Mouse (Mus musculus): Measurements from ENCODE around the gene Maco1.

Maco1 gene

GRCm38 (mm10) chr4:134772805-134773674 lies 80.1 kb downstream of the Maco1 start:
- DNase-seq (ENCODE audit: low read depth, low spot score), result no peak

GRCm38 (mm10) chr4:134769891-134770290 lies 83.3 kb downstream of the Maco1 start:
- DNase-seq (ENCODE audit: low read depth, low spot score), result no peak

GRCm38 (mm10) chr4:134769081-134769811 lies 83.9 kb downstream of the Maco1 start:
- no peak for DNase-seq (ENCODE audit: low read depth, low spot score)

GRCm38 (mm10) chr4:134768226-134768888 lies 84.8 kb downstream of the Maco1 start:
- no peak for DNase-seq (ENCODE audit: low read depth, low spot score)

- DNase-seq (ENCODE audit: low read depth, low spot score), result peak; percentile 80
These were observed 85.5 kb downstream of the Maco1 start, which contains the start of gene Ldlrap1 for GRCm38 (mm10) chr4:134767426-134768225. TSS of gene Ldlrap1 (minus strand) at chr4:134768024.

GRCm38 (mm10) chr4:134766904-134767425 lies 86.2 kb downstream of the Maco1 start:
- no peak for DNase-seq (ENCODE audit: low read depth, low spot score)

GRCm38 (mm10) chr4:134766277-134766676 lies 86.9 kb downstream of the Maco1 start:
- no peak for DNase-seq (ENCODE audit: low read depth, low spot score)

GRCm38 (mm10) chr4:134764333-134764732 lies 88.8 kb downstream of the Maco1 start:
- DNase-seq (ENCODE audit: low read depth, low spot score), result peak; percentile 36

- DNase-seq (ENCODE audit: low read depth, low spot score), result no peak
These were observed 90.8 kb downstream of the Maco1 start for GRCm38 (mm10) chr4:134762360-134762759.

- DNase-seq (ENCODE audit: low read depth, low spot score), result no peak
These were observed 92.3 kb downstream of the Maco1 start for GRCm38 (mm10) chr4:134760793-134761201.

GRCm38 (mm10) chr4:134760281-134760680 lies 92.9 kb downstream of the Maco1 start:
- DNase-seq (ENCODE audit: low read depth, low spot score), result peak; percentile 60

- DNase-seq (ENCODE audit: low read depth, low spot score), result peak; percentile 62
These were observed 93.6 kb downstream of the Maco1 start for GRCm38 (mm10) chr4:134759564-134759963.

GRCm38 (mm10) chr4:134758922-134759321 lies 94.2 kb downstream of the Maco1 start:
- no peak for DNase-seq (ENCODE audit: low read depth, low spot score)

GRCm38 (mm10) chr4:134758367-134758766 lies 94.8 kb downstream of the Maco1 start:
- DNase-seq (ENCODE audit: low read depth, low spot score), result no peak

GRCm38 (mm10) chr4:134756953-134757352 lies 96.2 kb downstream of the Maco1 start:
- DNase-seq (ENCODE audit: low read depth, low spot score), result no peak

GRCm38 (mm10) chr4:134754941-134755340 lies 98.2 kb downstream of the Maco1 start:
- DNase-seq (ENCODE audit: low read depth, low spot score), result no peak

- DNase-seq (ENCODE audit: low read depth, low spot score), result no peak
These were observed 98.8 kb downstream of the Maco1 start for GRCm38 (mm10) chr4:134754371-134754770.

GRCm38 (mm10) chr4:134753516-134754261 lies 99.5 kb downstream of the Maco1 start:
- no peak for DNase-seq (ENCODE audit: low read depth, low spot score)

GRCm38 (mm10) chr4:134752911-134753426 lies 100.2 kb downstream of the Maco1 start:
- DNase-seq (ENCODE audit: low read depth, low spot score), result no peak
